Mouse (Mus musculus) midbrain, embryonic 14.5 days (tissue): ENCODE data around the gene Hes6. TPM values are rescaled to one million over a fixed set of nuclear protein-coding genes. Genes with fewer than 3 reads are reported as not detected.

ENCODE experiments used
- ATAC-seq: fragments of 200-750 bp; cut with Nextera tagmentation; 2 replicates; pipeline ENCODE4 v1.8.0; 2017; ENCODE audit warnings: moderate number of reproducible peaks, moderate library complexity; ENCODE audit not compliant: low FRiP score, low TSS enrichment
- DNase-seq: peaks from one replicate; pipeline ENCODE4 v3.0.0-alpha.2; 2015
- H3K27ac ChIP-seq: fragments of 300-500 bp; sonication (generic); replicated peaks from 2 replicates; pipeline ENCODE4 v1.5.1; 2014; ENCODE audit warnings: mild to moderate bottlenecking, low read depth, low read length, moderate library complexity
- H3K27me3 ChIP-seq: fragments of 300-500 bp; sonication (generic); 2 replicates; pipeline ENCODE4 v1.6.1; 2014; ENCODE audit warnings: low read length, control low read depth, mixed read lengths; ENCODE audit not compliant: control insufficient read depth, insufficient read depth
- H3K36me3 ChIP-seq: fragments of 300-500 bp; sonication (generic); 2 replicates; pipeline ENCODE4 v1.6.1; 2014; ENCODE audit warnings: low read length, control low read depth; ENCODE audit not compliant: control insufficient read depth, insufficient read depth
- H3K4me1 ChIP-seq: fragments of 300-500 bp; sonication (generic); 2 replicates; pipeline ENCODE4 v1.6.1; 2014; ENCODE audit warnings: mild to moderate bottlenecking, antibody characterized with exemption, low read length, control low read depth; ENCODE audit not compliant: control insufficient read depth, insufficient read depth
- H3K4me2 ChIP-seq: fragments of 300-500 bp; sonication (generic); 2 replicates; pipeline ENCODE4 v1.6.1; 2014; ENCODE audit warnings: mild to moderate bottlenecking, low read length, moderate library complexity
- H3K4me3 ChIP-seq: fragments of 300-500 bp; sonication (generic); replicated peaks from 2 replicates; pipeline ENCODE4 v1.5.1; 2014; ENCODE audit warnings: low read depth, low read length
- H3K9ac ChIP-seq: fragments of 300-500 bp; sonication (generic); replicated peaks from 2 replicates; pipeline ENCODE4 v1.6.1; 2014; ENCODE audit warnings: mild to moderate bottlenecking, low read length, moderate library complexity
- H3K9me3 ChIP-seq: fragments of 300-500 bp; sonication (generic); 2 replicates; pipeline ENCODE4 v1.6.1; 2016; ENCODE audit warnings: low read length, control low read depth, mixed read lengths; ENCODE audit not compliant: control insufficient read depth
- WGBS: fragments of 180-500 bp; shearing (Covaris S2); extraction: QIAGEN DNeasy Blood & Tissue Kit; methylation state at CpG from one replicate; pipeline ENCODE4 v1.1.7; 2014; 5-methylcytosine and 5-hydroxymethylcytosine counted together
- polyA plus RNA-seq: library from polyadenylated mRNA; unstranded; fragments of >200 nt; fragmentation: Nextera tagmentation; extraction: Ambion mirVana; gene quantifications from 2 replicates; pipeline ENCODE4 v1.2.1, GENCODE M21; 2014

Hes6 gene
- polyA plus RNA-seq, 1 experiment from 2014 or later, result 214 TPM

DNA sequence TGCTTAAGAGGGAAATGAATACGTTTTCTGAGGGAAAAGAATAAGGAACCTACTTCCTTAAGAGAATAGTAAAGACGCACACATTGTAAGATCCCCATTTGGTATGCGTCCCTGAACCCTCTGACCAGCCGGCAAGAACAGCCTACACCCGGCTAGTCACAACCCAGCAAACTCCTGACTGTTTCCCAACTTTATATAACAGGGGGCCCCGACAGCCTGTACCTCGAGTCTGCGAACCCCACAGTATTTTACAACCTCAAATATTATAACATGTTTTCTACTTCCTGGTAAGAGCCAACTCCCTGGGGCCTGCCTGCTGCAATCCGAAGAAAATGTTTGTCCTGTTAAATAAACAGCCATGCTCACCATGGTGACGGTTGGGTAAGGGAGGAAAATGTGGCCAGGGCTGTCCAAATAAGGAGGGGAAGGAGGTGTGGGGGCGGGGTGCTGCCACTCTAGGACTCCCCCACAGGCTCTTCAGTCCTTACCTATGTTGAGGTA, 42.5 kb upstream of the Hes6 start:
- DNase-seq (peak; percentile 61), ATAC-seq (no peak)
- H3K4me3 ChIP-seq, result no peak overlapping the region
- H3K4me2 ChIP-seq, result peak overlapping the region; percentile 24; the same call in 1 of the 2 replicates
- H3K4me1 ChIP-seq, result peaks cover 28% of the 10 kb centered on the region
- no peak overlapping the region; the same call in 1 of the 2 replicates for H3K9ac ChIP-seq
- H3K36me3 ChIP-seq, result no peaks in the 10 kb centered on the region
- no peaks in the 10 kb centered on the region; the same call in 1 of the 2 replicates for H3K27me3 ChIP-seq
- no peaks in the 10 kb centered on the region for H3K9me3 ChIP-seq
- WGBS, result 22% methylated on average over 11 of the region's 11 CpGs
- H3K27ac ChIP-seq, result no peak overlapping the region

- Histone ChIP-seq H3K4me3 (no peak overlapping the region), H3K27ac (no peak overlapping the region), H3K27me3 (no peaks in the 10 kb centered on the region; the same call in 1 of the 2 replicates), H3K9ac (no peak overlapping the region), H3K4me1 (peaks cover 28% of the 10 kb centered on the region), H3K9me3 (no peaks in the 10 kb centered on the region), H3K36me3 (no peaks in the 10 kb centered on the region; the same call in 1 of the 2 replicates), H3K4me2 (0 out of 2 replicates have a peak overlapping the region, but pooled peaks have one; percentile 24)
- ATAC-seq (no peak), DNase-seq (peak; percentile 18)
- 36% methylated on average over 7 of the region's 7 CpGs for WGBS
Observed at GRCm38 (mm10) chr1:91455661-91456161, 41.9 kb upstream of the Hes6 start.

DNA sequence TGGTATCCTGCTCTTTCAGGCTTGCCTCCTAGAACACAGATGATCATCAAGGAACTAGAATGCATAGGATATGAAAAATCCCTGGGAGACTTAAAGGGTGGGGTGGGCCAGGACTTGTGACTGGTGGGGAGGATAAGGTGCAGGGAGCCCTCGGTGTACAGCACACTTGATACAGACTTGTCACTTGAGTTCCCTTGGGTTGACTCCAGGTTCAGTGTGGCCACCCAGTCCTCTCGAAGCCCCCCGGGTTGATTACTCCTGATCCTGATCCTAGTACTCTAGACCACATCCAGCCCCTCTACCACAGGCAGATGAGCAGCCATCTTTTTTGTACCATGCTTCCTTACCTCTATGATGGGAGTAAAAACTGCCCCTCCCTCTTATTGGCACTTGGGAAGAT, 41.1 kb upstream of the Hes6 start:
- Histone ChIP-seq H3K4me2 (no peak overlapping the region), H3K27ac (no peak overlapping the region), H3K9ac (no peak overlapping the region), H3K4me1 (peaks cover 24% of the 10 kb centered on the region), H3K27me3 (no peaks in the 10 kb centered on the region; the same call in 1 of the 2 replicates), H3K4me3 (no peak overlapping the region), H3K9me3 (no peaks in the 10 kb centered on the region), H3K36me3 (peaks cover 7% of the 10 kb centered on the region; the same call in 1 of the 2 replicates)
- 96% methylated on average over 3 of the region's 3 CpGs for WGBS
- no peak for DNase-seq
- no peak for ATAC-seq

- DNase-seq (no peak), ATAC-seq (no peak)
- H3K4me2 ChIP-seq, result no peak overlapping the region
- no peaks in the 10 kb centered on the region; the same call in 1 of the 2 replicates for H3K27me3 ChIP-seq
- H3K4me3 ChIP-seq, result no peak overlapping the region
- peaks cover 11% of the 10 kb centered on the region; the same call in 1 of the 2 replicates for H3K36me3 ChIP-seq
- H3K27ac ChIP-seq, result no peak overlapping the region
- peaks cover 21% of the 10 kb centered on the region for H3K4me1 ChIP-seq
- 92% methylated on average over 3 of the region's 3 CpGs for WGBS
- H3K9ac ChIP-seq, result no peak overlapping the region
- no peaks in the 10 kb centered on the region for H3K9me3 ChIP-seq
Observed at GRCm38 (mm10) chr1:91454366-91454765, 40.5 kb upstream of the Hes6 start.

DNA sequence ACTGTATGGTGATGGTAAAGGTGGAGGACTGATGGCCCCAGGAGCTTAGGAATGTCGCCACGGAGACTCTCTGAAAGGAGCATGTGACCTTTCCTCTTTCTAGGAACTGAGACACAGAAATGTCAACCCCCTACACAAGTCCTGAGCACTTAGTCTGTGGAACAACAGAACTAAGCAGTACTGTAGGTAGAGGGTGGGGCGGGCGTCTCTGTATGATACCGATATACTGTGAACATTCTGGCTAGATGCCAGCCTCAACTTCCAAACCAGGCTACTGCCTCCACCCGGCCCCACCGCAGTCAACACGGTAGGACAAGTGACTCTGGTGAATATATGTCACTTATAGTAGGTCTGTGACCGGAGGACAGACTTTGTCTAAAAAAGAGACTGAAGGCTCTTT, 40.1 kb upstream of the Hes6 start:
- Histone ChIP-seq H3K36me3 (peaks cover 15% of the 10 kb centered on the region), H3K4me3 (no peak overlapping the region), H3K9me3 (no peaks in the 10 kb centered on the region), H3K4me1 (peaks cover 21% of the 10 kb centered on the region), H3K27ac (no peak overlapping the region), H3K9ac (no peak overlapping the region), H3K4me2 (no peak overlapping the region), H3K27me3 (no peaks in the 10 kb centered on the region; the same call in 1 of the 2 replicates)
- 87% methylated on average over 9 of the region's 9 CpGs for WGBS
- DNase-seq, result no peak
- ATAC-seq, result no peak

- 69% methylated on average over 5 of the region's 5 CpGs for whole genome bisulfite sequencing
- DNase-seq (no peak), ATAC-seq (no peak)
- H3K36me3 ChIP-seq, result peaks cover 26% of the 10 kb centered on the region
- no peaks in the 10 kb centered on the region for H3K9me3 ChIP-seq
- H3K9ac ChIP-seq, result no peak overlapping the region
- H3K27ac ChIP-seq, result no peak overlapping the region
- no peak overlapping the region for H3K4me3 ChIP-seq
- no peak overlapping the region for H3K4me2 ChIP-seq
- H3K27me3 ChIP-seq, result no peaks in the 10 kb centered on the region
- peaks cover 10% of the 10 kb centered on the region for H3K4me1 ChIP-seq
Observed at GRCm38 (mm10) chr1:91451547-91452084, 37.8 kb upstream of the Hes6 start.

DNA sequence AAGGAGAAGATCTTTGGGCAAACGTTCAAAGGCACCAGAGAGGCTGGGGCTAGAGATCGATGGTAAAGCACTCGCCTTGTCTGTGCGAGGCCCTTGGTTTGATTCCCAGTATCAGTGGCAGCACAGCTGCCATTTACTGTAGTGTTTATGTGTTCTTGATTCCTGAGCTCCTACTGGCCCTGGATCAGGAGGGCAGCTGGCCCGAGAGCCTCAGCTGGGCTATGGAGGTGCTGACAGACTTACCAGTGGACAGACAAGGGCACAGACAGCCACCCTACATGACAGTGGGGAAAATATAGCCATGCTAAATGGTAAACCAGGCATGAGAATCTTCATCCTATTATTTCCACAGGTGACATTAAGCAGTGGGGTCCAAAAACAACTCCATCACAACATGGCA, 37.0 kb upstream of the Hes6 start:
- Histone ChIP-seq H3K4me2 (no peak overlapping the region), H3K9ac (no peak overlapping the region), H3K36me3 (peaks cover 27% of the 10 kb centered on the region), H3K27me3 (no peaks in the 10 kb centered on the region), H3K4me1 (peaks cover 3% of the 10 kb centered on the region), H3K4me3 (no peak overlapping the region), H3K9me3 (no peaks in the 10 kb centered on the region), H3K27ac (no peak overlapping the region)
- WGBS, result 90% methylated on average over 5 of the region's 5 CpGs
- no peak for DNase-seq
- no peak for ATAC-seq

GRCm38 (mm10) chr1:91448688-91449087, 34.9 kb upstream of the Hes6 start:
- H3K36me3 ChIP-seq, result peaks cover 35% of the 10 kb centered on the region
- 95% methylated on average over 10 of the region's 10 CpGs for WGBS
- H3K27ac ChIP-seq, result no peak overlapping the region
- no peak overlapping the region for H3K9ac ChIP-seq
- H3K27me3 ChIP-seq, result no peaks in the 10 kb centered on the region
- H3K4me1 ChIP-seq, result no peaks in the 10 kb centered on the region
- no peak overlapping the region for H3K4me3 ChIP-seq
- H3K9me3 ChIP-seq, result no peaks in the 10 kb centered on the region
- no peak for DNase-seq
- no peak overlapping the region for H3K4me2 ChIP-seq
- ATAC-seq, result no peak

- H3K4me1 ChIP-seq, result no peaks in the 10 kb centered on the region
- H3K4me2 ChIP-seq, result no peak overlapping the region
- WGBS, result 94% methylated on average over 4 of the region's 4 CpGs
- H3K9ac ChIP-seq, result no peak overlapping the region
- H3K9me3 ChIP-seq, result no peaks in the 10 kb centered on the region
- ATAC-seq (no peak), DNase-seq (no peak)
- H3K36me3 ChIP-seq, result peaks cover 50% of the 10 kb centered on the region
- no peaks in the 10 kb centered on the region for H3K27me3 ChIP-seq
- no peak overlapping the region for H3K4me3 ChIP-seq
- H3K27ac ChIP-seq, result no peak overlapping the region
Observed at GRCm38 (mm10) chr1:91446511-91446910, 32.7 kb upstream of the Hes6 start.
